Mouse (Mus musculus): ENCODE data around the gene Rhbdf2.

DNA sequence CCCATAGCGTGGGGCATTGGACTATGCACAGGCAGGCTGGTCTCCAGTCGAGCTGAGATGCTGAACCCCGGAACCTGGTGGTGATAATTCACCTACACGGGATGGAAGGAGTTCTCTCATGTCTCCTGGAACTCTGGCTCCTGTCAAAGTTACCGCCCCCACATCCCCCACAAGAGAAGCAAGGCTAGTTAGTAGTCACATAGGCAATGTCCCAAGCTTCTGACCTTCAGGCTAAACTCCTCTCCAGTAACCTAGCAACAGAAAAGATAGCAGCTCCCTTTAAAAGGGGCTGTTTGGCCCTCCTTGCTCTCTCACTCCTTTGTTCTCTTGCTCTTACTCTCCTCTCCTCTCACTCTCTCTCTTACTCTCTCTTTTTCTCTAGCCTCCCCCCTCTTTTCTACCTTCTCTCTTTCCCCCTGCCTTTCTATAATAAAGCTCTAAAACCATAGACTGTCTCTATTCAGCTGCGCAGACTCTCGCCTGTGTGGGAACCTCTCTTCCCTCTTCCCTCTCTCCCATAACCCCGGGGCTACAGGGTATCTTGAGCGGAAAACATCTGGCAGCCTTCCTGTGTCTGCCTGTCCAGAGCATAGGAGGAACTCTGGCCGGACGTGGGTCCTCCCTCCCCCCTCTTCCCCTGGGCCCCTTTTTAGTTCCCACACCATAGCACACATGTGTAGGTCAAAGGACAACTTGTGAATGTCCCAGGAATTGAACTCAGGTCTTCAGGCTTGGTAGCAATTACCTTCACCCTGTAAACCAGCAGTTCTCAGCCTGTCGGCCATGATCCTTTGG is 3.5 kb upstream of the Rhbdf2 start:
- TF ChIP-seq CTCF (IDR thresholded peaks at IDR 0.05; ENCODE audit: low read depth, low read length) (no peak), POLR2A (IDR thresholded peaks at IDR 0.05; ENCODE audit: extremely low read depth, insufficient read depth, low read length) (no peak)

All from liver, adult 2 months (tissue).